Mouse (Mus musculus): ENCODE data around the gene Gm43518. TPM values are rescaled to one million over a fixed set of nuclear protein-coding genes. Genes with fewer than 3 reads are reported as not detected.

Gene Gm43518
- polyA plus RNA-seq, 1 experiment from 2014 or later: 0.95 TPM

GRCm38 (mm10) chr5:123931131-123931530 lies 3.9 kb downstream of the Gm43518 start:
- ATAC-seq (ENCODE audit: insufficient read depth): no peak
- no peaks in the 10 kb centered on the region for H3K9me3 ChIP-seq (ENCODE audit: low read depth, low read length)
- peaks cover 31% of the 10 kb centered on the region for H3K36me3 ChIP-seq (ENCODE audit: insufficient read depth)
- no peaks in the 10 kb centered on the region for H3K4me1 ChIP-seq (ENCODE audit: insufficient read depth)
- H3K4me3 ChIP-seq (ENCODE audit: low read depth, low read length): peak overlapping the region; percentile 75
- H3K27ac ChIP-seq (ENCODE audit: low read depth): no peak overlapping the region
- DNase-seq: no peak
- TF ChIP-seq CTCF (IDR thresholded peaks at IDR 0.05; ENCODE audit: low read depth): no peak
- H3K27me3 ChIP-seq (ENCODE audit: insufficient read depth, low read length): no peaks in the 10 kb centered on the region
- H3K4me2 ChIP-seq: peak overlapping the region; percentile 78
- H3K9ac ChIP-seq: peak overlapping the region; percentile 96
- 45% methylated on average over 13 of the region's 13 CpGs for WGBS

- Histone ChIP-seq H3K9me3 (ENCODE audit: low read depth, low read length) (no peaks in the 10 kb centered on the region), H3K4me1 (ENCODE audit: insufficient read depth) (no peaks in the 10 kb centered on the region), H3K27me3 (ENCODE audit: insufficient read depth, low read length) (no peaks in the 10 kb centered on the region), H3K27ac (ENCODE audit: low read depth) (no peak overlapping the region), H3K4me2 (no peak overlapping the region), H3K4me3 (ENCODE audit: low read depth, low read length) (no peak overlapping the region), H3K9ac (no peak overlapping the region), H3K36me3 (ENCODE audit: insufficient read depth) (peaks cover 13% of the 10 kb centered on the region)
- DNase-seq (no peak), ATAC-seq (ENCODE audit: insufficient read depth) (no peak)
- TF ChIP-seq CTCF (IDR thresholded peaks at IDR 0.05; ENCODE audit: low read depth): peak; percentile 29; the same call in 1 of the 2 replicates
Observed at GRCm38 (mm10) chr5:123932927-123933326, 5.7 kb downstream of the Gm43518 start.

GRCm38 (mm10) chr5:123933556-123933955 lies 6.3 kb downstream of the Gm43518 start:
- no peaks in the 10 kb centered on the region for H3K9me3 ChIP-seq (ENCODE audit: low read depth, low read length)
- H3K4me2 ChIP-seq: no peak overlapping the region
- no peaks in the 10 kb centered on the region for H3K4me1 ChIP-seq (ENCODE audit: insufficient read depth)
- no peak for DNase-seq
- no peak for ATAC-seq (ENCODE audit: insufficient read depth)
- 86% methylated on average over 12 of the region's 12 CpGs for WGBS
- H3K27ac ChIP-seq (ENCODE audit: low read depth): no peak overlapping the region
- no peak overlapping the region for H3K4me3 ChIP-seq (ENCODE audit: low read depth, low read length)
- H3K9ac ChIP-seq: no peak overlapping the region
- no peaks in the 10 kb centered on the region for H3K27me3 ChIP-seq (ENCODE audit: insufficient read depth, low read length)
- no peak for TF ChIP-seq CTCF (IDR thresholded peaks at IDR 0.05; ENCODE audit: low read depth)
- peaks cover 9% of the 10 kb centered on the region; the same call in 1 of the 2 replicates for H3K36me3 ChIP-seq (ENCODE audit: insufficient read depth)

- peak; percentile 66 for DNase-seq
- peak; percentile 57 for TF ChIP-seq CTCF (IDR thresholded peaks at IDR 0.05; ENCODE audit: low read depth)
- Histone ChIP-seq H3K36me3 (ENCODE audit: insufficient read depth) (0 out of 2 replicates have a peak, but pooled peaks cover 6% of the 10 kb centered on the region), H3K4me1 (ENCODE audit: insufficient read depth) (no peaks in the 10 kb centered on the region), H3K9me3 (ENCODE audit: low read depth, low read length) (no peaks in the 10 kb centered on the region), H3K4me2 (0 out of 2 replicates have a peak overlapping the region, but pooled peaks have one; percentile 23), H3K27ac (ENCODE audit: low read depth) (no peak overlapping the region), H3K9ac (no peak overlapping the region; the same call in 1 of the 2 replicates), H3K4me3 (ENCODE audit: low read depth, low read length) (no peak overlapping the region), H3K27me3 (ENCODE audit: insufficient read depth, low read length) (no peaks in the 10 kb centered on the region)
- 32% methylated on average over 18 of the region's 18 CpGs for WGBS
- no peak for ATAC-seq (ENCODE audit: insufficient read depth)
Observed at GRCm38 (mm10) chr5:123933957-123934591, 6.9 kb downstream of the Gm43518 start.

- H3K4me1 ChIP-seq (ENCODE audit: insufficient read depth): no peaks in the 10 kb centered on the region
- WGBS: 85% methylated on average over 5 of the region's 5 CpGs
- H3K27ac ChIP-seq (ENCODE audit: low read depth): no peak overlapping the region
- DNase-seq (no peak), ATAC-seq (ENCODE audit: insufficient read depth) (no peak)
- no peak overlapping the region for H3K4me2 ChIP-seq
- H3K27me3 ChIP-seq (ENCODE audit: insufficient read depth, low read length): no peaks in the 10 kb centered on the region
- no peak for TF ChIP-seq CTCF (IDR thresholded peaks at IDR 0.05; ENCODE audit: low read depth)
- no peak overlapping the region for H3K9ac ChIP-seq
- no peaks in the 10 kb centered on the region for H3K36me3 ChIP-seq (ENCODE audit: insufficient read depth)
- no peaks in the 10 kb centered on the region for H3K9me3 ChIP-seq (ENCODE audit: low read depth, low read length)
- H3K4me3 ChIP-seq (ENCODE audit: low read depth, low read length): no peak overlapping the region
Observed at GRCm38 (mm10) chr5:123935931-123936330, 8.7 kb downstream of the Gm43518 start.

GRCm38 (mm10) chr5:123938479-123938878 lies 11.3 kb downstream of the Gm43518 start:
- Histone ChIP-seq H3K27me3 (ENCODE audit: insufficient read depth, low read length) (no peaks in the 10 kb centered on the region), H3K9me3 (ENCODE audit: low read depth, low read length) (no peaks in the 10 kb centered on the region), H3K27ac (ENCODE audit: low read depth) (no peak overlapping the region), H3K36me3 (ENCODE audit: insufficient read depth) (no peaks in the 10 kb centered on the region), H3K4me3 (ENCODE audit: low read depth, low read length) (no peak overlapping the region), H3K4me2 (no peak overlapping the region), H3K4me1 (ENCODE audit: insufficient read depth) (no peaks in the 10 kb centered on the region), H3K9ac (no peak overlapping the region)
- DNase-seq: no peak
- no peak for ATAC-seq (ENCODE audit: insufficient read depth)
- WGBS: 77% methylated on average over 5 of the region's 5 CpGs
- TF ChIP-seq CTCF (IDR thresholded peaks at IDR 0.05; ENCODE audit: low read depth): no peak

- Histone ChIP-seq H3K36me3 (ENCODE audit: insufficient read depth) (no peaks in the 10 kb centered on the region), H3K4me2 (no peak overlapping the region), H3K9me3 (ENCODE audit: low read depth, low read length) (no peaks in the 10 kb centered on the region), H3K9ac (no peak overlapping the region), H3K4me3 (ENCODE audit: low read depth, low read length) (no peak overlapping the region), H3K27ac (ENCODE audit: low read depth) (no peak overlapping the region), H3K4me1 (ENCODE audit: insufficient read depth) (no peaks in the 10 kb centered on the region), H3K27me3 (ENCODE audit: insufficient read depth, low read length) (no peaks in the 10 kb centered on the region)
- no peak for ATAC-seq (ENCODE audit: insufficient read depth)
- no peak for DNase-seq
- TF ChIP-seq CTCF (IDR thresholded peaks at IDR 0.05; ENCODE audit: low read depth): no peak
- 46% methylated on average over 4 of the region's 4 CpGs for WGBS
Observed at GRCm38 (mm10) chr5:123946546-123946945, 19.3 kb downstream of the Gm43518 start.

Measured in lung, embryonic 14.5 days (tissue).